Mouse (Mus musculus): ENCODE data around the gene Abca4.

Abca4 gene

GRCm38 (mm10) chr3:122107643-122108194, 63.5 kb downstream of the Abca4 start:
- no peak for DNase-seq (ENCODE audit: inconsistent age in 2 of 2, low spot score in 1 of 2)

GRCm38 (mm10) chr3:122109461-122109860, 65.2 kb downstream of the Abca4 start:
- no peak for DNase-seq (ENCODE audit: inconsistent age in 2 of 2, low spot score in 1 of 2)

GRCm38 (mm10) chr3:122111141-122111981, 67.1 kb downstream of the Abca4 start:
- DNase-seq (ENCODE audit: inconsistent age in 2 of 2, low spot score in 1 of 2), result no peak

- no peak for DNase-seq (ENCODE audit: inconsistent age in 2 of 2, low spot score in 1 of 2)
Measured at GRCm38 (mm10) chr3:122118651-122119214, 74.5 kb downstream of the Abca4 start.

- no peak for DNase-seq (ENCODE audit: inconsistent age in 2 of 2, low spot score in 1 of 2)
Measured at GRCm38 (mm10) chr3:122119733-122120132, 75.5 kb downstream of the Abca4 start.

GRCm38 (mm10) chr3:122120217-122120616, 76.0 kb downstream of the Abca4 start:
- peak; percentile 44 to 68 for DNase-seq (ENCODE audit: inconsistent age in 2 of 2, low spot score in 1 of 2)

- peak; percentile 92 to 96 for DNase-seq (ENCODE audit: inconsistent age in 2 of 2, low spot score in 1 of 2)
Measured at GRCm38 (mm10) chr3:122122127-122122663, 78.0 kb downstream of the Abca4 start.

GRCm38 (mm10) chr3:122122838-122123237, 78.6 kb downstream of the Abca4 start:
- no peak for DNase-seq (ENCODE audit: inconsistent age in 2 of 2, low spot score in 1 of 2)

- peak; percentile 68 for DNase-seq (ENCODE audit: inconsistent age in 2 of 2, low spot score in 1 of 2)
Measured at GRCm38 (mm10) chr3:122128999-122129493, 84.8 kb downstream of the Abca4 start.

GRCm38 (mm10) chr3:122130771-122131170, 86.5 kb downstream of the Abca4 start:
- DNase-seq (ENCODE audit: inconsistent age in 2 of 2, low spot score in 1 of 2), result peak; percentile 77 to 82

GRCm38 (mm10) chr3:122131633-122132032, 87.4 kb downstream of the Abca4 start:
- no peak for DNase-seq (ENCODE audit: inconsistent age in 2 of 2, low spot score in 1 of 2)

GRCm38 (mm10) chr3:122133255-122133654, 89.0 kb downstream of the Abca4 start:
- DNase-seq (ENCODE audit: inconsistent age in 2 of 2, low spot score in 1 of 2), result no peak

- no peak for DNase-seq (ENCODE audit: inconsistent age in 2 of 2, low spot score in 1 of 2)
Measured at GRCm38 (mm10) chr3:122133840-122134239, 89.6 kb downstream of the Abca4 start.

GRCm38 (mm10) chr3:122140589-122141400, 96.6 kb downstream of the Abca4 start:
- peak; percentile 56 to 87 for DNase-seq (ENCODE audit: inconsistent age in 2 of 2, low spot score in 1 of 2)

- no peak for DNase-seq (ENCODE audit: inconsistent age in 2 of 2, low spot score in 1 of 2)
Measured at GRCm38 (mm10) chr3:122142256-122142922, 98.1 kb downstream of the Abca4 start.

- no peak for DNase-seq (ENCODE audit: inconsistent age in 2 of 2, low spot score in 1 of 2)
Measured at GRCm38 (mm10) chr3:122143432-122143831, 99.2 kb downstream of the Abca4 start.

GRCm38 (mm10) chr3:122145430-122145829, 101.2 kb downstream of the Abca4 start:
- no peak for DNase-seq (ENCODE audit: inconsistent age in 2 of 2, low spot score in 1 of 2)

- DNase-seq (ENCODE audit: inconsistent age in 2 of 2, low spot score in 1 of 2), result no peak
Measured at GRCm38 (mm10) chr3:122150836-122151235, 106.6 kb downstream of the Abca4 start.

GRCm38 (mm10) chr3:122152431-122152830, 108.2 kb downstream of the Abca4 start:
- DNase-seq (ENCODE audit: inconsistent age in 2 of 2, low spot score in 1 of 2), result peak in 1 of 2 experiments; percentile 67

- no peak for DNase-seq (ENCODE audit: inconsistent age in 2 of 2, low spot score in 1 of 2)
Measured at GRCm38 (mm10) chr3:122154080-122154479, 109.8 kb downstream of the Abca4 start.

All from adrenal gland, adult (tissue).